Mouse (Mus musculus) erythroid progenitor cell, adult 5-6 weeks (primary cell): ENCODE measurements at regions not wholly inside any gene's neighbourhood (a gene's known extent, or its start where the extent isn't known, plus 50 kb on each side); places are given as distances from the start of the nearest gene placed in this dataset.
A peak's percentile ranks its signal among the peaks of the same experiment; 100 is the strongest.

ENCODE experiments used
- ATAC-seq: replicated peaks from 2 replicates; pipeline ENCODE4 v1.8.0; 2016; ENCODE audit warnings: moderate number of reproducible peaks, mild to moderate bottlenecking, moderate TSS enrichment, inconsistent platforms; ENCODE audit not compliant: poor library complexity, low FRiP score, severe bottlenecking

DNA sequence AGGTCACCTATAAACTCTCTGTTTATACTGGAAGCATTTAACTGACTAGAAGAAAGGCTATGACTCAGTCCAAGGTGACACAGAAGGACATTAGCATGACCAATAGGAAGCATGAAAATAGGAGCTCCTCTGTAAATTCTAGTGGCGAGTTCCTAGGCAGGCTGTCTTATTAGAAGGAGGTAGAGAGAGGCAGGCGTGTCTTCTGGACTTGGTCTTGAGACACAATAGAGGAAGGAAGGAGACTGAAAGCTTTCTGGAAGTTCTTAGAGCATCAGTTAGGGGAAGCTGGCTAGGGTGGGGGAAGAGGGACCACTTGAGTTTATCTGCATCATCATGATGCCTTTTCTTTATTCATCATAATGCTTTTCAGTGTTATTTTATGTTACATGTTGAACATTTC lies 147.0 kb upstream of the Cdkn2b start:
- no peak for ATAC-seq

GRCm38 (mm10) chr4:89454926-89455325 lies 144.1 kb upstream of the Cdkn2b start:
- ATAC-seq, result no peak

GRCm38 (mm10) chr4:89453051-89453450 lies 142.2 kb upstream of the Cdkn2b start:
- no peak for ATAC-seq

- no peak for ATAC-seq
Measured at GRCm38 (mm10) chr4:89451741-89452140, 140.9 kb upstream of the Cdkn2b start.

GRCm38 (mm10) chr4:89446765-89447487 lies 136.1 kb upstream of the Cdkn2b start:
- no peak for ATAC-seq

DNA sequence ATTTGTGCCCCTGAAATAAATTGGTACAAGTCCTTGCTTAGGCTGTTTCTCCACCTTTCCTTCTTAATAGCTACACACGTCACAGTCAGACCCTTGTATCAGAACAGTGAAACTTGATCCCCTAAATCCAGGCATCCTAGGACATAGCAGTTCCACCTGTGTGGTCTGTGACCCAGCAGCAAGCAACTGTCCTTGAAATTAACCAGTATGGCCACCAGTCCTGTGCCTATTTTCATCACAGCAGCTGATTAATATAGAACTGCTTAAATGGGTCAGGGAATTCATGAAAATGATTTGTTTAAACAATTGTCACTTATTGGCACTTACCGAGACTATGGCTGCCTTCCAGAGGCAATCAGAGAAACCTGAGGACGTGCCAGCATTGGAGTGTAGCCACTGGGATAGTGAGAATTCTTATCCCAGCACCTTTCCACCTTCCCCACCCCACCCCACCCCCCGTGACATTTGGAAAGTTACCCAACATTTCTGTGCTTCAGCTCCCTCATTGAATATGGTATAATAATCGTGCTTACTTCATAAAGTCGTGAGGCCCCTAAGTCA lies 135.4 kb upstream of the Cdkn2b start:
- no peak for ATAC-seq

DNA sequence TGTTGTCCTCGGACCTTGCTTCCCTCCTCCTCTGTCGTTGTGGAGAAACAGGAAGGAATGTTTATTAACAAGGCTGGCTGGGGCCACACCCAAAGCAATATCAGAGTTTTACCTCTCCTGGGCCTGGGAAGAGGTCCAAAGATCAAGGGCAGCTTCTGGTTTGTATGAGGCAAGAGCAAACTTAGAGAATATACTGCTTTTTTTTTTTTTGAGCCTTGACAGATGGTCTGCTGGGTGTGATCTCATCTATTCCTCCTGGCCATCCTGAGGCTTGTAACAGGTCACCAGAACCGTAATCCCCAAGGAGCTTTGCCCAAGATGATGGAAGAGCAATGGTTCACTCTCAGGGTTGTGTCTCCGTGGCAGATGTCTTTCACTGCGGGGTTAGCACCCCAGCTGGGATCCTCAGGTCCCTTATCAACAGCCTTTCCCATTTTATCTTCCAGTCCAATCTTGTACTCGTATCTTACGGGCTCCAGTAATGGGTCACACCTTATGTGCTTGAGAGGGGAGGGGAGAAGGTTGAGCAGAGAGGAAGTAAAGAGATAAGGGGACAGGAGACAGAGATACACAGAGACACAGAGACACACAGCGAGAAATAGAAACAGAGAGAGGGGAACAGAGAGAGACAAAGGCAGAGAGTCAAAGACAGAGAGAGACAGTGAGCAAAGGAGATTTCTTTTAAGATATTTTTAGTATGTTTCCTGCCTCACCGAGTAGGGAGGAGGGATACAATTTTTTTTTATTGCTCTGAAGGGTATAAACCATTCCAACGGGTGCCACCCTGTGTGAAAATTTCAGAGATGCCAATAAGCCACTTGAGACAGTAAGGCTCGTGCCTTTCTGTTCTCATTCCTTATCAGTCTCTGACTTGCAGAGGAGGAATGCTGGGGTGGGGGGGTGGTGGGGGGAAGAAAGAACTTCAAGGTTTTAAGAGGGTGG lies 134.6 kb upstream of the Cdkn2b start:
- ATAC-seq, result peak; percentile 46; the same call in 1 of the 2 replicates

DNA sequence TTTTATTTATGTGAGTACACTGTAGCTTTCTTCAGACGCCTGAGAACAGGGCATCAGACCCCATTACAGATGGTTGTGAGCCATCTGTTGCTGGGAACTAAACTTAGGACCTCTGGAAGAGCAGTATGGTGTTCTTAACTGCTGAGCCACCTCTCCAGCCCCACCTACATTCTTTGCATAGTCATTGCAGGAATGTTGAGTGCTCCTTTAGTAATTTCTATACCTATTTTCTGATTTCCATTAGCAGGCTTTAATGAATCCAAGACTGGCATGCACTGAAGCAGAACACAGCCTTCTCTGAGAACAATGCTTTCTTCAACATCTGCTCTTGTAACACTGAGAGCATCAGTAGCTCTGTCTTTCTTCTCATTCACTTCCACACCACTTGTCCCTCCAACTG lies 131.7 kb upstream of the Cdkn2b start:
- ATAC-seq, result no peak

DNA sequence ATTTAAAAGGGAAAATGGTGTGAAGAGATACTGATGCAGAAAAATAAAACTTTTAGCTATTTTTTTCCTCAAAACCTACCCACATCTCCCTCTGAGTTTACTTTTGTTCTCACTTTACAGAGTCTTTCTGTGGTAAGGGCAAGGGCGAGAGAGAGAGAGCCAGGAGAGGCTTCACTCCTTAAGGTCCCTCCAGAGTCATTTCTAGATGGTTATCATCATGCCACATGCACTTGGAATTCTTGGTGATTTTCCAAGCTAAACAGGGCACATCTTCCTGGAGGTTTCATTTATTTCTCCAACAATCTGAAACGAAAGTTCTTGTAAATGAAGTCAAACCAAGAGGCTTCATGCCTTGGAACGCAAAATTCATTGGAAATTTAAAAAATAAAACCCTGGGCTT lies 130.0 kb upstream of the Cdkn2b start:
- no peak for ATAC-seq

- no peak for ATAC-seq
Measured at GRCm38 (mm10) chr4:89440326-89440725, 129.5 kb upstream of the Cdkn2b start.

DNA sequence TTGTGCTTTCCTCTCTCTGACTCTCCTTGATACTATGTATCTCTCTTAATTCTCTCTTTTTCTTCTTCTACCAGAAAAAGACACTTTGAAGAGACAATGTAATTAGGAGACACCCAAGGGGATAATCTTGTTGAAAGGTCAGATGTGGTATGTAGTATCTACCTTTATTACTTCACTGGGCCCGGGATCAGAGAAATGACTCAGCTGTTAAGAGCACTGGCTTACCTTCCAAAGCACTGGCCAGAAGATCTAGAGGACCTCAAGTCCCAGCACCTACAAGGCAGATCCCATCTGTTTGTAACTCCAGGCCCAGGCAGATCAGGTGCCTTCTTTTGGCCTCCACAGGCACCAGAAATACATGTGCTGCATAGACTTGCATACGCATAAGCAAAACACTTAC lies 127.8 kb upstream of the Cdkn2b start:
- ATAC-seq, result no peak

DNA sequence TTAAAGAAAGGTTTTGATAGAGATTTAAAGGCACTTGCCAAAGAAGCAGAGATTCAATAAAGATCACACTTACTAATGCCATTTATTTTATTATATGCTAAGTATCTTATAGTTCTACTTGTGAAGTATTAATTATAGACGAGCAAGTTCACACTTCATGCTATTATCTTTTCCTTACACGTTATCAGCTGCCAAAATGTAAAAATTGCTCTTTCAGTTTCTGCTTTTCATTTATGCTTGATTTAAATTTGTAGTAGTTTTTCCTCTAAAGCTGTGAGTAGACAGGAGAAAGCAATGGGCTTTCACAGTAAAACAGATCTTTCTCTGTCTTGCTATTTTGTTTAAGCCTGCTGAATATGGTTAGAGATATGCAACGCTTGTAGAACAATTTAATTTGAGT lies 125.9 kb upstream of the Cdkn2b start:
- no peak for ATAC-seq

GRCm38 (mm10) chr4:89434152-89434551 lies 123.3 kb upstream of the Cdkn2b start:
- no peak for ATAC-seq

- ATAC-seq, result no peak
Measured at GRCm38 (mm10) chr4:89433528-89433927, 122.7 kb upstream of the Cdkn2b start.

- ATAC-seq, result no peak
Measured at GRCm38 (mm10) chr4:89431520-89431919, 120.7 kb upstream of the Cdkn2b start.

DNA sequence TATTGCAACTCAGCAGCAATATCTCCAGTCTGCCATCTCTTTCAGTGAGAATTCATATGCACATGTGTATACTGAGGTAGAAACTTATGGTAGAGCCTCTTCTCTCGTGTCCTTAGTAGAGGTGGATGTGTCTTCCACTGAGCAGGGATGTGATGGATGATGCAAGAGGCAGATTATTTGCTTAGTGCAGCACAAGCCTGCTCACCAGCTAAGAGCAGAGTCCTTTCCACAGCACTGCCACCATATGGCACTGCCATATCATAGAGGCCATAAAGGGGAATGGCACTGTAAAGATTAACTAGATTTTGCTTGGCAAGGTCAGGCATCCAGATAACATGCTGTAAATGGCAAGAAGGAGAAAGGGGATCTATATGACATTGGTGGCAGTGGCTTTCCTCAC lies 117.6 kb upstream of the Cdkn2b start:
- ATAC-seq, result no peak

DNA sequence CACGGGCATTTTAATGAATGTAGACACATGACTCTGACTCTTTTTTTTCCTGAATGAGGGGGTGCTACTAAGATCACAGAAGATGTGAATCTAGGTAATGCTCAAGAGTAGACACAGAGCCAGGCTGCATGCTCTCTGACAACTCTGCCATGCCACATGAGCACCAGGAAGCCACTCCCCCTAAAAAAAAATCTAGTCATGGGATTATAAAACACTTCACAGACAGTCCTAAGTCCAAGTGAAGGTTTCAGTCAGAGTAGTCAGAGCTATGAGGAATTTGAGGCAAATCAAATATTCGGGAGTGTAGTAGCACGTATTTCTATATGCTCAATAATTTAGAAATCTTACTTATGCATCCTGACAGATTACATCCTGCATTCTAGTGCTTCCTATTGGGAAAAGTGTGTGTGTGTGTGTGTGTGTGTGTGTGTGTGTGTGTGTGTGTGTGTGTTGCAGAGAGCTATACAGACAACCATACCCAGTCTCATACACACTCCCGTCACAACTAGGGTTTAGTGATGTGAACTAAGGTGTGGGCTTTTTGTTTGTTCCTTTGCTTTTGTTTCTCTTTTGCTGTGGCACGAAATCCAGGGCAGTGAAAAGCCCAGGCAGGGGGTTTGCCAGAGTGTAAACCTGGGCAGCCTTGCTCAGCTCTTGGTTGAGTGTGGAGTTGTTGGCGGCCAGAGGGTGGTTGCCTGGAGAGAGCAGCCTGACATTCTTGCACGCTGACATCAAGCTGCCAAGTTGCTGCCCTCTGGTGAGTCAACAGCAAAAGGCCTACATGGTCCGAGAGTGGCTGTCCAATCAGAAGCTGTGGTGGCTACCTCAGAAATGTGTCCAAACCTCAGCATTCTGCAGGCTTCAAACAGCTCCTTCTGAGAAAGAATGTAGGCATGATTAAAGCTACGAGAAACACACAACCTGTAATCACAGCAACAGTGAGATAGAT lies 116.8 kb upstream of the Cdkn2b start:
- ATAC-seq, result no peak

GRCm38 (mm10) chr4:89425916-89426315 lies 115.1 kb upstream of the Cdkn2b start:
- no peak for ATAC-seq

DNA sequence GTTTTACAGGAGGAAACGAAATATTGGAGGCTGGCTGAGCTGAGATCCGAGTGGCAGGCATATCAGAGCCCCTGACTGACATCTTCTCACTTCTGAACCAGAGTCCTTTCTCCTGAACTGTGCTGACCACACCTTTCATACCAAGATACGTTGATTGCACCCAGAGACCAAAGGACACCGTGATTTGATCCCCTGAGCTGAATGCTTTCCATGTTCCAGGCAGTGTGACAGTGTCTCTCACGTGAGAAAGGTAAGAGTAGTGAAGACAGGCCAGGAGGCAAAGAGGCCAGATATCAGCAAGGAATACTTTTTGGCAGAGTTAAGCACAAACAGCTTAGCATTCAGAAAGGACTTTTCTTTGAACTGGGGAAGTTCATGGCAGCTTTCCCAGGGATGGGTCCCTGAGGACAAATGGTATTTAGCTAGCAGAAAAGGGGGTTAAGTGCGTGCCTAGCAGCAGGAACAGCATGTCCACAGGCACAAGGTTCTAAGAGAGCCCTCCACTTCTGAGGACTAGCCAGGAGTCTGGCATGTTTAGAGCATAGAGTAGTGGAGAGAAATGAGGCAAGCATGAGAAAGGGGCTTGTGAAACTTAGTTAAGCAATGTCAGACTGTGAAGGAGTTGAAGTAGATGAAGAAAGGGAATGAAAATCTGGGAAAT lies 111.0 kb upstream of the Cdkn2b start:
- ATAC-seq, result no peak
